Mouse (Mus musculus): ENCODE measurements at regions not wholly inside any gene's neighbourhood (a gene's known extent, or its start where the extent isn't known, plus 50 kb on each side); places are given as distances from the start of the nearest gene placed in this dataset.

GRCm38 (mm10) chr4:80002738-80003635 is 830.9 kb upstream of the Tyrp1 start:
- no peak for DNase-seq (ENCODE audit: low spot score in 2 of 2)

- no peak for DNase-seq (ENCODE audit: low spot score in 2 of 2)
Observed at GRCm38 (mm10) chr4:80003636-80004365, 830.1 kb upstream of the Tyrp1 start.

- DNase-seq (ENCODE audit: low spot score in 2 of 2), result no peak
Observed at GRCm38 (mm10) chr4:80004366-80004700, 829.6 kb upstream of the Tyrp1 start.

GRCm38 (mm10) chr4:80004788-80005187 is 829.1 kb upstream of the Tyrp1 start:
- DNase-seq (ENCODE audit: low spot score in 2 of 2), result no peak

DNA sequence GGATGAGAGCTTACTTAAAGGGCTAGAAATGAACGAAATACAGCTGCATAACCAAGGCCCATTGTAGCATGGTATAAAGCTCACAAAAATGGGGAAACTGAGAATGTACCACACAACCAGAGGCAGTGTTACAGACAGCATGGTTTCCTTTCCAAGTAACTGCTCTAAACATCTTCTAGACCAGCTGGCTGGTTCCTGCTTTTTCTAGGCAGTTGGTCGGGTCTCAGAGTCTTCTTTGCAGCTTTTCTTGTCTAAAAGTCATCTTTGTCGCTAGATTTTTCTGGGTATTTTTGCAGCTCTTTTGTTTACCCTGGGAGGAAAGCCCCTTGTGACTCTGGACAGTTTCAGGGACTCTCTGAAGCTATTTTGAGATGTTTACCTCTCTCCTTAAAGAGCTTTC is 806.0 kb upstream of the Tyrp1 start:
- DNase-seq (ENCODE audit: low spot score in 2 of 2), result no peak

GRCm38 (mm10) chr4:80047956-80048355 is 786.0 kb upstream of the Tyrp1 start:
- DNase-seq (ENCODE audit: low spot score in 2 of 2), result peak; percentile 26 to 31
